ENCODE assay signal across 11 mouse cellular contexts in the genomic region with DNA sequence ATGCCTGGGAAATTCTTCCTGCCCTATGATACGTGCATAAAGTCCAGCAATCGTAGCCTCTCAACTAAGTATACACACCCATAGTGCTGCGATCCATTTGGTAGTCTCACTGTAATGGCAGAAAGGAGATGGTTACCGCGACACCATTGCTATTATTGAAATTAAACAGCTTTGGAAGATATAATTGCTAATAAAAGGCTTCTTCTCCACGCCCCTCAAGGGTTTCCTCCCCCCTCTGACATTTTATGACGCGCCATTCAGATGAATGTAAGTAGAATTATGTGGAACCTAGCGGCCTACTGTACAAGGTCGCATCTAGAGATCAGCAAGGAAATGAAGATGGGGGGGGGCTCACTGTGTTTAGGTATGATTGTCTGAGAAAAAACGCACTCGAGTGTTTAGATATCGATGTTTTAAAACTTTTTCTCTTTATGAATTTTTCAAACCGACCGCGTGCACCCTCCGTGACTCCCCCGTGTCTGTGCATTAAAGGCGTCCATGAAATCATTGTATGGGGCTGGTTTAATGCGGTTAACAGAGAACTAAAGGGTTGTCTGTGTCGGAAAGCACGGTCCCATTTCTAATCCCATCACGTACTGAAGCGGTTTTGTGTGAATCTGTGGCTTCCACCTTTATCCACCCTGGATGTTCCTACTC.
A peak's percentile ranks its signal among the peaks of the same experiment; 100 is the strongest.
DNase-seq lines count a peak whose midpoint lies in the region; ATAC-seq and TF ChIP-seq lines count a peak whose summit lies in the region.
"Had no signal": no experiment of that assay in that cellular context is flagged by ENCODE, and none has a peak within 500 bp of the region (broad histone marks: within the 10 kb centered on the region; RNA-seq: fewer than 3 reads in every experiment).

No protein-coding gene starts in this region.

- H3K9me3 ChIP-seq in hindbrain, embryonic 15.5 days: no peaks in the 10 kb centered on the region
- H3K9me3 ChIP-seq in neural tube, embryonic 14.5 days (ENCODE audit: control insufficient read depth, low read length): no peaks in the 10 kb centered on the region

- peak overlapping the region; percentile 100 for H3K27ac ChIP-seq in layer of hippocampus, adult 2 months
- peak overlapping the region; percentile 98 for H3K27ac ChIP-seq in hindbrain, embryonic 15.5 days (replicated peaks)
- H3K27ac ChIP-seq in neural tube, embryonic 14.5 days (ENCODE audit: low read depth, low read length): peak overlapping the region; percentile 100
- no peak overlapping the region for H3K27ac ChIP-seq in kidney, adult 2 months (ENCODE audit: insufficient read depth, low read depth, low read length)
- H3K27ac ChIP-seq: liver, embryonic 14.5 days had no signal

- no peak for ATAC-seq in hindbrain, embryonic 15.5 days (ENCODE audit: low FRiP score, low read depth)
- no peak for ATAC-seq in neural tube, embryonic 14.5 days (ENCODE audit: low read depth)

- no peak for TF ChIP-seq POLR2A in lung, adult 2 months (IDR thresholded peaks at IDR 0.05; ENCODE audit: borderline replicate concordance, extremely low read depth, low read depth, low read length)
- TF ChIP-seq POLR2A in kidney, adult 2 months (IDR thresholded peaks at IDR 0.05; ENCODE audit: low read depth, low read length): no peak

- no peaks in the 10 kb centered on the region for H3K36me3 ChIP-seq in hindbrain, embryonic 15.5 days
- H3K36me3 ChIP-seq in neural tube, embryonic 14.5 days (ENCODE audit: control insufficient read depth, insufficient read depth, low read length): no peaks in the 10 kb centered on the region
- H3K36me3 ChIP-seq in kidney, adult 2 months (ENCODE audit: control insufficient read depth, insufficient read depth, low read length): no peaks in the 10 kb centered on the region

- DNase-seq in layer of hippocampus, adult 2 months (ENCODE audit: low spot score in 2 of 2): no peak
- no peak for DNase-seq in layer of hippocampus, postnatal 25 days (ENCODE audit: extremely low spot score in 1 of 2, low spot score in 1 of 2)
- peak; percentile 38 for DNase-seq in embryo, embryonic 9.5 days (ENCODE audit: extremely low spot score)
- DNase-seq in urinary bladder, postnatal 4 days (ENCODE audit: low spot score in 2 of 2): no peak
- DNase-seq in lung, adult 2 months: no peak
- no peak for DNase-seq in kidney, adult 2 months
- DNase-seq: heart, postnatal 36 days; kidney, postnatal 4 days had no signal

- H3K4me1 ChIP-seq in hindbrain, embryonic 15.5 days (replicated peaks): peaks cover 12% of the 10 kb centered on the region
- H3K4me1 ChIP-seq in neural tube, embryonic 14.5 days (ENCODE audit: control insufficient read depth, insufficient read depth, low read length): peaks cover 5% of the 10 kb centered on the region; the same call in 1 of the 2 replicates
- H3K4me1 ChIP-seq in lung, adult 2 months (ENCODE audit: control insufficient read depth, insufficient read depth, low read length): no peaks in the 10 kb centered on the region; the same call in 1 of the 2 replicates
- no peaks in the 10 kb centered on the region for H3K4me1 ChIP-seq in kidney, adult 2 months (ENCODE audit: control insufficient read depth, insufficient read depth, low read length)

- H3K4me3 ChIP-seq in layer of hippocampus, adult 2 months: peak overlapping the region; percentile 88
- peak overlapping the region; percentile 77 for H3K4me3 ChIP-seq in hindbrain, embryonic 15.5 days
- H3K4me3 ChIP-seq in neural tube, embryonic 14.5 days (ENCODE audit: low read depth, low read length): peak overlapping the region; percentile 90
- no peak overlapping the region for H3K4me3 ChIP-seq in lung, adult 2 months (replicated peaks; ENCODE audit: extremely low read depth, low read depth, low read length)
- H3K4me3 ChIP-seq in kidney, adult 2 months (ENCODE audit: insufficient read depth, low read depth, low read length): no peak overlapping the region

- peak overlapping the region; percentile 76 for H3K9ac ChIP-seq in hindbrain, embryonic 15.5 days
- H3K9ac ChIP-seq in neural tube, embryonic 14.5 days (replicated peaks; ENCODE audit: low read depth, low read length): peak overlapping the region; percentile 100
- H3K9ac ChIP-seq: liver, embryonic 14.5 days had no signal

- no peak for TF ChIP-seq CTCF in layer of hippocampus, adult 2 months (conservative IDR thresholded peaks at IDR 0.05)
- TF ChIP-seq CTCF in lung, adult 2 months (IDR thresholded peaks at IDR 0.05; ENCODE audit: insufficient read depth, low read length): no peak
- TF ChIP-seq CTCF in kidney, adult 2 months (conservative IDR thresholded peaks at IDR 0.05; ENCODE audit: insufficient read depth, insufficient read length, low read depth, low read length): no peak

- no peaks in the 10 kb centered on the region for H3K27me3 ChIP-seq in hindbrain, embryonic 15.5 days
- no peaks in the 10 kb centered on the region for H3K27me3 ChIP-seq in neural tube, embryonic 14.5 days (ENCODE audit: control insufficient read depth, insufficient read depth, low read length)
- H3K27me3 ChIP-seq in kidney, adult 2 months (replicated peaks; ENCODE audit: control insufficient read depth, insufficient read depth, low read length): peaks cover 10% of the 10 kb centered on the region

- 5% methylated on average over 24 of the region's 24 CpGs for WGBS in hindbrain, embryonic 15.5 days
- WGBS in neural tube, embryonic 14.5 days: 1% methylated on average over 24 of the region's 24 CpGs
- WGBS in lung, adult 2 months: 7% methylated on average over 24 of the region's 24 CpGs
- 9% methylated on average over 24 of the region's 24 CpGs for WGBS in kidney, adult 2 months

- peak overlapping the region; percentile 78 for H3K4me2 ChIP-seq in hindbrain, embryonic 15.5 days
- peak overlapping the region; percentile 81 for H3K4me2 ChIP-seq in neural tube, embryonic 14.5 days (ENCODE audit: low read depth, low read length)

Comparison
In these comparisons a context has a peak if more than half of its experiments do, and no peak if none do; other contexts are left out.
1. H3K4me3 ChIP-seq: peak in layer of hippocampus, adult 2 months (single experiment), hindbrain, embryonic 15.5 days (single experiment) and neural tube, embryonic 14.5 days (single experiment); none in lung, adult 2 months (single experiment) and kidney, adult 2 months (single experiment).